ENCODE assay signal across 8 mouse cellular contexts in the genomic region with DNA sequence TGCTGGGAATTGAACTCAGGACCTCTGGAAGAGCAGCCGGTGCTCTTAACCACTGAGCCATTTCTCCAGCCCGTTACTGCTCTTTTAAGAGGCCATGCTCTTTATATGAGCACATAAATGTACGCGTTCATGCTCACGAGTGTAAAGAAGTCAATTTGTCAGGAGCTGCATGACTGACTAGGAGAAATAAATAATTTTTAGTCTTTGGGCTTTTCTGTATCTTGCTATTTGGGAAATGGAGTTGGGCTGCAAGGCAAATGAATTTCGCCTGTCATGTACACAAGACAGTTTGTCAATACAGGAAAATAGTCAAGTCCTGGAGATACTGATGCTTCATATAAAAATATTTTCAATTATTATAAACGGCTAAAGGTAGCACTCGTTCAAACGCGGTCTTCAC. TPM values are rescaled to one million over a fixed set of nuclear protein-coding genes. Genes with fewer than 3 reads are reported as not detected.
DNase-seq lines count a peak whose midpoint lies in the region; ATAC-seq and TF ChIP-seq lines count a peak whose summit lies in the region.

No protein-coding gene starts in this region.

- H3K79me2 ChIP-seq in liver, adult 2 months (ENCODE audit: control insufficient read depth, insufficient read depth, low read length), result no peaks in the 10 kb centered on the region
- H3K79me2 ChIP-seq in myocyte (ENCODE audit: control insufficient read depth, insufficient read depth), result no peaks in the 10 kb centered on the region

- peak overlapping the region; percentile 87; the same call in 1 of the 2 replicates for H3K9ac ChIP-seq in liver, adult 2 months (ENCODE audit: low read depth, low read length)
- H3K9ac ChIP-seq in embryonic facial prominence, embryonic 12.5 days, result peak overlapping the region; percentile 90
- peak overlapping the region; percentile 79 for H3K9ac ChIP-seq in intestine, embryonic 14.5 days (ENCODE audit: low read length)

- H3ac ChIP-seq in myocyte (ENCODE audit: control insufficient read depth, insufficient read length), result peak overlapping the region; percentile 20

- peak overlapping the region; percentile 84; the same call in 1 of the 2 replicates for H3K4me3 ChIP-seq in liver, adult 2 months (ENCODE audit: insufficient read depth, low read depth, low read length)
- H3K4me3 ChIP-seq in embryonic facial prominence, embryonic 12.5 days, result peak overlapping the region; percentile 74
- H3K4me3 ChIP-seq in intestine, embryonic 14.5 days (ENCODE audit: low read depth, low read length), result peak overlapping the region; percentile 70
- peak overlapping the region; percentile 43 for H3K4me3 ChIP-seq in myocyte

- 54% methylated on average over 10 of the region's 10 CpGs for WGBS in liver, adult 2 months
- 49% methylated on average over 10 of the region's 10 CpGs for WGBS in embryonic facial prominence, embryonic 12.5 days
- 40% methylated on average over 10 of the region's 10 CpGs for WGBS in intestine, embryonic 14.5 days

- 0 out of 2 replicates have a peak, but pooled peaks cover 4% of the 10 kb centered on the region for H3K36me3 ChIP-seq in liver, adult 2 months (ENCODE audit: control insufficient read depth, insufficient read depth, low read length)
- peaks cover 20% of the 10 kb centered on the region for H3K36me3 ChIP-seq in embryonic facial prominence, embryonic 12.5 days
- peaks cover 20% of the 10 kb centered on the region for H3K36me3 ChIP-seq in intestine, embryonic 14.5 days (ENCODE audit: control insufficient read depth, insufficient read depth, low read length)
- H3K36me3 ChIP-seq in myocyte (ENCODE audit: control insufficient read depth, insufficient read depth), result no peaks in the 10 kb centered on the region

- H3K27ac ChIP-seq in liver, adult 2 months (replicated peaks; ENCODE audit: insufficient read depth, low read depth, low read length), result no peak overlapping the region
- peak overlapping the region; percentile 97 for H3K27ac ChIP-seq in embryonic facial prominence, embryonic 12.5 days
- peak overlapping the region; percentile 93 for H3K27ac ChIP-seq in intestine, embryonic 14.5 days (ENCODE audit: low read depth)

- no peaks in the 10 kb centered on the region for H3K9me3 ChIP-seq in embryonic facial prominence, embryonic 12.5 days
- H3K9me3 ChIP-seq in intestine, embryonic 14.5 days (ENCODE audit: control insufficient read depth, low read length), result no peaks in the 10 kb centered on the region

- H3K4me2 ChIP-seq in embryonic facial prominence, embryonic 12.5 days (replicated peaks), result peak overlapping the region; percentile 56
- H3K4me2 ChIP-seq in intestine, embryonic 14.5 days (ENCODE audit: low read length), result peak overlapping the region; percentile 68
- peak overlapping the region; percentile 94 for H3K4me2 ChIP-seq in myocyte (ENCODE audit: low read depth)

- no peak for TF ChIP-seq CTCF in liver, adult 2 months (IDR thresholded peaks at IDR 0.05; ENCODE audit: low read depth, low read length)

- no peak for DNase-seq in liver, adult 2 months (ENCODE audit: extremely low read depth, low read depth, low spot score)
- no peak for DNase-seq in liver
- DNase-seq in intestine, embryonic 14.5 days (ENCODE audit: low spot score), result no peak
- DNase-seq in right cerebral cortex, postnatal 4 days, result no peak
- no peak for DNase-seq in spleen, postnatal 36 days (ENCODE audit: low spot score in 2 of 2)
- no peak for DNase-seq in kidney, adult 9 months

- ATAC-seq in embryonic facial prominence, embryonic 12.5 days (ENCODE audit: insufficient number of reproducible peaks, insufficient read depth, low FRiP score, low TSS enrichment), result no peak
- ATAC-seq in intestine, embryonic 14.5 days (replicated peaks; ENCODE audit: low FRiP score, low TSS enrichment, low read depth), result 0 out of 2 replicates have a peak, but pooled peaks have one; percentile 6

- H3K4me1 ChIP-seq in liver, adult 2 months (ENCODE audit: control insufficient read depth, insufficient read depth, low read length), result no peaks in the 10 kb centered on the region
- no peaks in the 10 kb centered on the region; the same call in 1 of the 2 replicates for H3K4me1 ChIP-seq in embryonic facial prominence, embryonic 12.5 days
- H3K4me1 ChIP-seq in intestine, embryonic 14.5 days (replicated peaks; ENCODE audit: control insufficient read depth, insufficient read depth, low read length), result 0 out of 2 replicates have a peak, but pooled peaks cover 2% of the 10 kb centered on the region

- H3K27me3 ChIP-seq in liver, adult 2 months (ENCODE audit: control insufficient read depth, insufficient read depth, low read length), result no peaks in the 10 kb centered on the region
- H3K27me3 ChIP-seq in embryonic facial prominence, embryonic 12.5 days, result no peaks in the 10 kb centered on the region
- no peaks in the 10 kb centered on the region for H3K27me3 ChIP-seq in intestine, embryonic 14.5 days (replicated peaks; ENCODE audit: control insufficient read depth, insufficient read depth, low read length)
- no peaks in the 10 kb centered on the region for H3K27me3 ChIP-seq in myocyte (ENCODE audit: control insufficient read depth, insufficient read depth, insufficient read length)

- no peak for TF ChIP-seq POLR2A in liver, adult 2 months (IDR thresholded peaks at IDR 0.05; ENCODE audit: extremely low read depth, insufficient read depth, low read length)
- no peak for TF ChIP-seq POLR2A in myocyte (IDR thresholded peaks at IDR 0.05; ENCODE audit: insufficient read length, low read depth)

TF ChIP-seq in myocyte, 11 proteins besides CTCF, POLR2A, EP300 and RAD21:
- TF ChIP-seq CEBPB (IDR thresholded peaks at IDR 0.05; ENCODE audit: insufficient read depth, poor library complexity, severe bottlenecking), result no peak
- TF ChIP-seq POLR2AphosphoS2 (IDR thresholded peaks at IDR 0.05; ENCODE audit: insufficient read length, low read depth), result no peak
- no peak for TF ChIP-seq MYOG (IDR thresholded peaks at IDR 0.05; ENCODE audit: control insufficient read depth in 1 of 3, insufficient read depth in 1 of 3, insufficient read length in 2 of 3, low read depth in 2 of 3)
- no peak for TF ChIP-seq USF1 (IDR thresholded peaks at IDR 0.05; ENCODE audit: low read depth)
- TF ChIP-seq SRF (IDR thresholded peaks at IDR 0.05; ENCODE audit: control insufficient read depth, insufficient read length, low read depth), result no peak
- no peak for TF ChIP-seq MAX (IDR thresholded peaks at IDR 0.05; ENCODE audit: low read depth)
TF ChIP-seq in myocyte: peak in this region for 0.

RNA-seq across cellular contexts. Expression of a gene that starts 0.8 kb away (rescaled TPM):
- total RNA-seq in liver, adult 2 months (2014; rRNA removed), result 2.4 and 2.6 TPM in 2 replicates
- polyA plus RNA-seq in liver, adult 2 months (2012; rRNA removed), result 2.3 and 2.7 TPM in 2 replicates
- polyA plus RNA-seq in embryonic facial prominence, embryonic 12.5 days (2016; fragmentation: Nextera tagmentation; extraction: Ambion mirVana), result 17.2 and 18.0 TPM in 2 replicates
- 12.8 and 14.7 TPM in 2 replicates for polyA plus RNA-seq in intestine, embryonic 14.5 days (2014; fragmentation: Nextera tagmentation; extraction: Ambion mirVana)
- polyA plus RNA-seq in myocyte (2012; fragmentation: generic; extraction: Trizol), result 1.5 TPM

RNA-seq across cellular contexts. Expression of a gene that starts 30.7 kb away (rescaled TPM):
- 8.7 and 8.8 TPM in 2 replicates for total RNA-seq in liver, adult 2 months (2014; rRNA removed)
- polyA plus RNA-seq in liver, adult 2 months (2012; rRNA removed), result 4.3 and 4.9 TPM in 2 replicates
- polyA plus RNA-seq in embryonic facial prominence, embryonic 12.5 days (2016; fragmentation: Nextera tagmentation; extraction: Ambion mirVana), result 20.4 and 23.2 TPM in 2 replicates
- polyA plus RNA-seq in intestine, embryonic 14.5 days (2014; fragmentation: Nextera tagmentation; extraction: Ambion mirVana), result 19.5 and 22.6 TPM in 2 replicates
- polyA plus RNA-seq in myocyte (2012; fragmentation: generic; extraction: Trizol), result 27.4 TPM

RNA-seq across cellular contexts. Expression of a gene that starts 45.1 kb away (rescaled TPM):
- 2.4 and 3.2 TPM in 2 replicates for total RNA-seq in liver, adult 2 months (2014; rRNA removed)
- 0.36 and 0.51 TPM in 2 replicates for polyA plus RNA-seq in liver, adult 2 months (2012; rRNA removed)
- polyA plus RNA-seq in embryonic facial prominence, embryonic 12.5 days (2016; fragmentation: Nextera tagmentation; extraction: Ambion mirVana), result 6.7 and 7.5 TPM in 2 replicates
- polyA plus RNA-seq in intestine, embryonic 14.5 days (2014; fragmentation: Nextera tagmentation; extraction: Ambion mirVana), result 5.4 and 5.6 TPM in 2 replicates
- polyA plus RNA-seq in myocyte (2012; fragmentation: generic; extraction: Trizol), result 2.4 TPM

RNA-seq across cellular contexts. Expression of a gene that starts 46.7 kb away (rescaled TPM):
- 3.6 and 4.6 TPM in 2 replicates for total RNA-seq in liver, adult 2 months (2014; rRNA removed)
- polyA plus RNA-seq in liver, adult 2 months (2012; rRNA removed), result 1.1 and 1.3 TPM in 2 replicates
- polyA plus RNA-seq in embryonic facial prominence, embryonic 12.5 days (2016; fragmentation: Nextera tagmentation; extraction: Ambion mirVana), result 12.1 and 14.4 TPM in 2 replicates
- 9.8 and 11.8 TPM in 2 replicates for polyA plus RNA-seq in intestine, embryonic 14.5 days (2014; fragmentation: Nextera tagmentation; extraction: Ambion mirVana)
- 3.9 TPM for polyA plus RNA-seq in myocyte (2012; fragmentation: generic; extraction: Trizol)
